ENCODE assay signal across 9 mouse cellular contexts in the genomic region with DNA sequence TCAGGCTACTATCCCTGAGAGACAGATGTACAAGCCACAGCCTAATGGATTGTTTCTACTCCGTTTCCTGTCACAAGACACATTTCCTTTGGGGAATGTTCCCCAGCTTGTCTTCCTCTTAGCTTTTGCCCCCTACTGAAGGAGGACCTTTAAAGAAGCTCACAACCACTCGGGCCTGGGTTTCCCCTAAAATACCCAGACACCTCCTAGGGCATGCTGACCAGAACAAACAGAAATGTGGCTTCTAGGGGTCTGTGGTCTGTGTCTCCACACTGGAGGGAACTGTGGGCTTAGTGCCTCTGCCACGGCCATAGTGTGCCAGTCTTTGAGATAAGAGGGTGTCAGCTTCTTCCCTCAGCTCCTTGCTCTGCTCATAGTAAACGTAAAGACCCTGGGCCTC. TPM values are rescaled to one million over a fixed set of nuclear protein-coding genes. Genes with fewer than 3 reads are reported as not detected.
A peak's percentile ranks its signal among the peaks of the same experiment; 100 is the strongest.
DNase-seq lines count a peak whose midpoint lies in the region; ATAC-seq lines count a peak whose summit lies in the region.
"Had no signal": no experiment of that assay in that cellular context is flagged by ENCODE, and none has a peak within 500 bp of the region (broad histone marks: within the 10 kb centered on the region; RNA-seq: fewer than 3 reads in every experiment).

No protein-coding gene starts in this region.

- H3K27me3 ChIP-seq in forebrain, embryonic 13.5 days: no peaks in the 10 kb centered on the region
- no peaks in the 10 kb centered on the region for H3K27me3 ChIP-seq in forebrain, embryonic 15.5 days
- no peaks in the 10 kb centered on the region for H3K27me3 ChIP-seq in midbrain, embryonic 10.5 days (ENCODE audit: low read depth, poor library complexity, severe bottlenecking)
- no peaks in the 10 kb centered on the region for H3K27me3 ChIP-seq in midbrain, embryonic 11.5 days (ENCODE audit: control insufficient read depth, insufficient read depth, low read length)
- no peaks in the 10 kb centered on the region for H3K27me3 ChIP-seq in limb, embryonic 12.5 days
- no peaks in the 10 kb centered on the region for H3K27me3 ChIP-seq in splenic B cell, adult 2 months (ENCODE audit: control insufficient read depth, insufficient read depth, low read length, poor library complexity, severe bottlenecking)

- H3K4me1 ChIP-seq in forebrain, embryonic 13.5 days: peaks cover 36% of the 10 kb centered on the region
- peaks cover 38% of the 10 kb centered on the region for H3K4me1 ChIP-seq in forebrain, embryonic 15.5 days
- peaks cover 56% of the 10 kb centered on the region for H3K4me1 ChIP-seq in midbrain, embryonic 10.5 days
- H3K4me1 ChIP-seq in midbrain, embryonic 11.5 days (ENCODE audit: control insufficient read depth, insufficient read depth, low read length): peaks cover 20% of the 10 kb centered on the region
- peaks cover 34% of the 10 kb centered on the region for H3K4me1 ChIP-seq in limb, embryonic 12.5 days (replicated peaks)

- peaks cover 53% of the 10 kb centered on the region for H3K36me3 ChIP-seq in forebrain, embryonic 13.5 days (ENCODE audit: poor library complexity, severe bottlenecking)
- peaks cover 23% of the 10 kb centered on the region for H3K36me3 ChIP-seq in forebrain, embryonic 15.5 days
- H3K36me3 ChIP-seq in midbrain, embryonic 10.5 days: peaks cover 50% of the 10 kb centered on the region
- H3K36me3 ChIP-seq in midbrain, embryonic 11.5 days (ENCODE audit: control insufficient read depth, insufficient read depth, low read length): no peaks in the 10 kb centered on the region; the same call in 1 of the 2 replicates
- peaks cover 49% of the 10 kb centered on the region for H3K36me3 ChIP-seq in limb, embryonic 12.5 days
- H3K36me3 ChIP-seq in splenic B cell, adult 2 months (ENCODE audit: control insufficient read depth, insufficient read depth, low read length, poor library complexity, severe bottlenecking): peaks cover 7% of the 10 kb centered on the region

- no peak overlapping the region for H3K27ac ChIP-seq in forebrain, embryonic 13.5 days
- no peak overlapping the region for H3K27ac ChIP-seq in forebrain, embryonic 15.5 days (replicated peaks)
- peak overlapping the region; percentile 96; the same call in 1 of the 2 replicates for H3K27ac ChIP-seq in midbrain, embryonic 10.5 days (replicated peaks)
- no peak overlapping the region for H3K27ac ChIP-seq in midbrain, embryonic 11.5 days (ENCODE audit: low read depth, low read length)
- H3K27ac ChIP-seq in limb, embryonic 12.5 days: peak overlapping the region; percentile 92

- no peak overlapping the region for H3K4me3 ChIP-seq in forebrain, embryonic 13.5 days
- no peak overlapping the region for H3K4me3 ChIP-seq in forebrain, embryonic 15.5 days
- peak overlapping the region; percentile 94; the same call in 1 of the 2 replicates for H3K4me3 ChIP-seq in midbrain, embryonic 10.5 days
- H3K4me3 ChIP-seq in midbrain, embryonic 11.5 days (ENCODE audit: low read depth, low read length): no peak overlapping the region
- H3K4me3 ChIP-seq in limb, embryonic 12.5 days (replicated peaks): peak overlapping the region; percentile 79; the same call in 1 of the 2 replicates

- 87% methylated on average over 4 of the region's 4 CpGs for WGBS in forebrain, embryonic 13.5 days
- WGBS in forebrain, embryonic 15.5 days: 83% methylated on average over 4 of the region's 4 CpGs
- WGBS in midbrain, embryonic 10.5 days: 79% methylated on average over 4 of the region's 4 CpGs
- WGBS in midbrain, embryonic 11.5 days: 72% methylated on average over 4 of the region's 4 CpGs
- WGBS in limb, embryonic 12.5 days: 71% methylated on average over 4 of the region's 4 CpGs

- peak overlapping the region; percentile 77 for H3K4me2 ChIP-seq in forebrain, embryonic 13.5 days
- no peak overlapping the region for H3K4me2 ChIP-seq in forebrain, embryonic 15.5 days (replicated peaks)
- no peak overlapping the region for H3K4me2 ChIP-seq in midbrain, embryonic 11.5 days
- peak overlapping the region; percentile 82 for H3K4me2 ChIP-seq in limb, embryonic 12.5 days

- no peak for ATAC-seq in forebrain, embryonic 13.5 days
- ATAC-seq in forebrain, embryonic 15.5 days (replicated peaks): no peak
- no peak for ATAC-seq in midbrain, embryonic 11.5 days (ENCODE audit: low FRiP score)
- ATAC-seq in limb, embryonic 12.5 days (ENCODE audit: insufficient number of reproducible peaks, insufficient read depth, low FRiP score, low TSS enrichment, low read depth): no peak

- no peaks in the 10 kb centered on the region for H3K9me3 ChIP-seq in forebrain, embryonic 13.5 days (replicated peaks)
- no peaks in the 10 kb centered on the region for H3K9me3 ChIP-seq in forebrain, embryonic 15.5 days
- H3K9me3 ChIP-seq in midbrain, embryonic 10.5 days (replicated peaks): no peaks in the 10 kb centered on the region
- no peaks in the 10 kb centered on the region for H3K9me3 ChIP-seq in midbrain, embryonic 11.5 days (ENCODE audit: control insufficient read depth, low read length)
- H3K9me3 ChIP-seq in limb, embryonic 12.5 days: no peaks in the 10 kb centered on the region

- DNase-seq in midbrain, embryonic 10.5 days (ENCODE audit: low spot score): no peak
- no peak for DNase-seq in midbrain, embryonic 11.5 days (ENCODE audit: low spot score, missing footprints)
- DNase-seq in splenic B cell, adult 2 months (ENCODE audit: low read depth, low spot score): peak; percentile 50
- no peak for DNase-seq in gastrocnemius, postnatal 4 days (ENCODE audit: low spot score in 2 of 2)
- no peak for DNase-seq in cerebellum, postnatal 36 days
- DNase-seq: kidney, adult 9 months had no signal

- H3K9ac ChIP-seq in forebrain, embryonic 13.5 days: peak overlapping the region; percentile 81; the same call in 1 of the 2 replicates
- no peak overlapping the region for H3K9ac ChIP-seq in forebrain, embryonic 15.5 days (replicated peaks)
- no peak overlapping the region for H3K9ac ChIP-seq in midbrain, embryonic 11.5 days (ENCODE audit: low read length)
- H3K9ac ChIP-seq in limb, embryonic 12.5 days (replicated peaks): 0 out of 2 replicates have a peak overlapping the region, but pooled peaks have one; percentile 79

RNA-seq across cellular contexts. Expression of a gene that starts 2.6 kb away (rescaled TPM):
- 7.3 and 10.8 TPM in 2 replicates for polyA plus RNA-seq in forebrain, embryonic 13.5 days (2015; fragmentation: Nextera tagmentation; extraction: Ambion mirVana)
- polyA plus RNA-seq in forebrain, embryonic 15.5 days (2015; fragmentation: Nextera tagmentation; extraction: Ambion mirVana): 6.9 and 7.8 TPM in 2 replicates
- 14.0 and 15.4 TPM in 2 replicates for polyA plus RNA-seq in midbrain, embryonic 10.5 days (2016; fragmentation: Nextera tagmentation; extraction: Ambion mirVana)
- 4.5 and 5.8 TPM in 2 replicates for polyA plus RNA-seq in midbrain, embryonic 11.5 days (2014; fragmentation: Nextera tagmentation; extraction: Ambion mirVana)
- 8.4 and 9.7 TPM in 2 replicates for polyA plus RNA-seq in limb, embryonic 12.5 days (2016; fragmentation: Nextera tagmentation; extraction: Ambion mirVana)
- total RNA-seq in gastrocnemius, postnatal 4 days (2021): 10 to 100 TPM in 1 of 2 experiments, 1 to 10 TPM in 1; 8.6 to 11.0 TPM

RNA-seq across cellular contexts. Expression of a gene that starts 2.7 kb away (rescaled TPM):
- polyA plus RNA-seq in forebrain, embryonic 13.5 days (2015; fragmentation: Nextera tagmentation; extraction: Ambion mirVana): 24.5 and 25.0 TPM in 2 replicates
- 21.4 and 22.1 TPM in 2 replicates for polyA plus RNA-seq in forebrain, embryonic 15.5 days (2015; fragmentation: Nextera tagmentation; extraction: Ambion mirVana)
- 27.2 and 32.7 TPM in 2 replicates for polyA plus RNA-seq in midbrain, embryonic 10.5 days (2016; fragmentation: Nextera tagmentation; extraction: Ambion mirVana)
- polyA plus RNA-seq in midbrain, embryonic 11.5 days (2014; fragmentation: Nextera tagmentation; extraction: Ambion mirVana): 27.3 and 28.3 TPM in 2 replicates
- 36.0 and 37.6 TPM in 2 replicates for polyA plus RNA-seq in limb, embryonic 12.5 days (2016; fragmentation: Nextera tagmentation; extraction: Ambion mirVana)
- total RNA-seq in gastrocnemius, postnatal 4 days (2021): 10 to 100 TPM; 19.2 to 23.0 TPM

RNA-seq across cellular contexts. Expression of a gene that starts 2.8 kb away (rescaled TPM):
- polyA plus RNA-seq in forebrain, embryonic 13.5 days (2015; fragmentation: Nextera tagmentation; extraction: Ambion mirVana): 0.14 and 0.22 TPM in 2 replicates
- polyA plus RNA-seq in forebrain, embryonic 15.5 days (2015; fragmentation: Nextera tagmentation; extraction: Ambion mirVana): 0.22 TPM in 1 of 2 replicates, not detected in the other
- polyA plus RNA-seq in midbrain, embryonic 10.5 days (2016; fragmentation: Nextera tagmentation; extraction: Ambion mirVana): 0.25 and 0.28 TPM in 2 replicates
- polyA plus RNA-seq in midbrain, embryonic 11.5 days (2014; fragmentation: Nextera tagmentation; extraction: Ambion mirVana): 0.10 and 0.16 TPM in 2 replicates
- polyA plus RNA-seq in limb, embryonic 12.5 days (2016; fragmentation: Nextera tagmentation; extraction: Ambion mirVana): 0.20 and 0.31 TPM in 2 replicates
- total RNA-seq in gastrocnemius, postnatal 4 days (2021): under 1 TPM; 0.74 to 0.80 TPM

RNA-seq across cellular contexts. Expression of a gene that starts 9.5 kb away (rescaled TPM):
- 7.7 and 8.3 TPM in 2 replicates for polyA plus RNA-seq in forebrain, embryonic 13.5 days (2015; fragmentation: Nextera tagmentation; extraction: Ambion mirVana)
- 4.5 and 8.5 TPM in 2 replicates for polyA plus RNA-seq in forebrain, embryonic 15.5 days (2015; fragmentation: Nextera tagmentation; extraction: Ambion mirVana)
- polyA plus RNA-seq in midbrain, embryonic 10.5 days (2016; fragmentation: Nextera tagmentation; extraction: Ambion mirVana): 7.7 and 7.8 TPM in 2 replicates
- polyA plus RNA-seq in midbrain, embryonic 11.5 days (2014; fragmentation: Nextera tagmentation; extraction: Ambion mirVana): 4.5 and 6.8 TPM in 2 replicates
- 8.0 and 9.7 TPM in 2 replicates for polyA plus RNA-seq in limb, embryonic 12.5 days (2016; fragmentation: Nextera tagmentation; extraction: Ambion mirVana)
- 1 to 10 TPM; 3.2 to 3.8 TPM for total RNA-seq in gastrocnemius, postnatal 4 days (2021)

RNA-seq across cellular contexts. Expression of a gene that starts 13.9 kb away (rescaled TPM):
- 0.08 TPM in 1 of 2 replicates, not detected in the other for polyA plus RNA-seq in forebrain, embryonic 13.5 days (2015; fragmentation: Nextera tagmentation; extraction: Ambion mirVana)
- 0.11 TPM in 1 of 2 replicates, not detected in the other for polyA plus RNA-seq in forebrain, embryonic 15.5 days (2015; fragmentation: Nextera tagmentation; extraction: Ambion mirVana)
- polyA plus RNA-seq in midbrain, embryonic 10.5 days (2016; fragmentation: Nextera tagmentation; extraction: Ambion mirVana): 0.36 and 0.48 TPM in 2 replicates
- polyA plus RNA-seq in midbrain, embryonic 11.5 days (2014; fragmentation: Nextera tagmentation; extraction: Ambion mirVana): 0.19 and 0.34 TPM in 2 replicates
- 0.20 and 0.64 TPM in 2 replicates for polyA plus RNA-seq in limb, embryonic 12.5 days (2016; fragmentation: Nextera tagmentation; extraction: Ambion mirVana)
- 1 to 10 TPM in 1 of 2 experiments, under 1 TPM in 1; 0.59 to 1.2 TPM for total RNA-seq in gastrocnemius, postnatal 4 days (2021)

Comparison
In these comparisons a context has a peak if more than half of its experiments do, and no peak if none do; other contexts are left out.
1. H3K27ac ChIP-seq: peak in midbrain, embryonic 10.5 days (single experiment) and limb, embryonic 12.5 days (single experiment); none in forebrain, embryonic 13.5 days (single experiment), forebrain, embryonic 15.5 days (single experiment) and midbrain, embryonic 11.5 days (single experiment).
2. H3K4me2 ChIP-seq: peak in forebrain, embryonic 13.5 days (single experiment) and limb, embryonic 12.5 days (single experiment); none in forebrain, embryonic 15.5 days (single experiment) and midbrain, embryonic 11.5 days (single experiment).
3. H3K4me3 ChIP-seq: peak in midbrain, embryonic 10.5 days (single experiment) and limb, embryonic 12.5 days (single experiment); none in forebrain, embryonic 13.5 days (single experiment), forebrain, embryonic 15.5 days (single experiment) and midbrain, embryonic 11.5 days (single experiment).
4. H3K9ac ChIP-seq: peak in forebrain, embryonic 13.5 days (single experiment) and limb, embryonic 12.5 days (single experiment); none in forebrain, embryonic 15.5 days (single experiment) and midbrain, embryonic 11.5 days (single experiment).